Mouse (Mus musculus): ENCODE measurements around the gene Mvb12a. TPM values are rescaled to one million over a fixed set of nuclear protein-coding genes. Genes with fewer than 3 reads are reported as not detected.

Mvb12a gene
- polyA plus RNA-seq, 1 experiment = 72.6 TPM

DNA sequence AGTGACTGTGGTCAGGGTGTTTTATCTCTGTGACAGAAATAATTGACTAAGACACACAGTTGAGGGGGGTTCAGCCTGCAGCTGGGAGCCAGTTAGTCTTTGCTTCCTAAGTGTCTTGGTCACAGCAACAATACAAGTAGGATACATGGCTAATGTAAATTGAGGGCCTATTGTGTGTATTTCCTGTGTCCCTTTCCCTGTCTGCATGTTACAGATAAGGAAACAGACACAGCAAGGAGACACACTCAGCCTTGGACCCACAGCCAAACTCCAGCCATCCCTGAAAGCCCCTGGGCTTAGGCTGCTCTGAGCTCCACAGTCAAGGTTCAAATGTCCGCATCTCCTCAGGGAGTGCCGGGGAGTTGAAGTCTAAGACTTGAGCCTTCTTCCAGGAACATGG, 11.9 kb downstream of the Mvb12a start:
- Histone ChIP-seq H3K27me3 (ENCODE audit: control insufficient read depth, insufficient read depth, low read length, poor library complexity, severe bottlenecking) (no peaks in the 10 kb centered on the region), H3K9ac (ENCODE audit: low read depth, poor library complexity, severe bottlenecking) (no peak overlapping the region), H3K36me3 (ENCODE audit: control insufficient read depth, insufficient read depth, low read length, poor library complexity, severe bottlenecking) (no peaks in the 10 kb centered on the region), H3K4me3 (ENCODE audit: low read depth, low read length) (no peak overlapping the region), H3K4me1 (ENCODE audit: control insufficient read depth, insufficient read depth, low read length) (no peaks in the 10 kb centered on the region), H3K9me3 (replicated peaks; ENCODE audit: control insufficient read depth, insufficient read depth, low read length, poor library complexity, severe bottlenecking) (no peaks in the 10 kb centered on the region), H3K27ac (ENCODE audit: insufficient read depth, low read length) (no peak overlapping the region)
- TF ChIP-seq CTCF (IDR thresholded peaks at IDR 0.05; ENCODE audit: low read depth, low read length) (no peak), EP300 (IDR thresholded peaks at IDR 0.05; ENCODE audit: insufficient read depth, low read depth, low read length) (no peak), POLR2A (IDR thresholded peaks at IDR 0.05; ENCODE audit: insufficient read depth, low read length) (no peak)

DNA sequence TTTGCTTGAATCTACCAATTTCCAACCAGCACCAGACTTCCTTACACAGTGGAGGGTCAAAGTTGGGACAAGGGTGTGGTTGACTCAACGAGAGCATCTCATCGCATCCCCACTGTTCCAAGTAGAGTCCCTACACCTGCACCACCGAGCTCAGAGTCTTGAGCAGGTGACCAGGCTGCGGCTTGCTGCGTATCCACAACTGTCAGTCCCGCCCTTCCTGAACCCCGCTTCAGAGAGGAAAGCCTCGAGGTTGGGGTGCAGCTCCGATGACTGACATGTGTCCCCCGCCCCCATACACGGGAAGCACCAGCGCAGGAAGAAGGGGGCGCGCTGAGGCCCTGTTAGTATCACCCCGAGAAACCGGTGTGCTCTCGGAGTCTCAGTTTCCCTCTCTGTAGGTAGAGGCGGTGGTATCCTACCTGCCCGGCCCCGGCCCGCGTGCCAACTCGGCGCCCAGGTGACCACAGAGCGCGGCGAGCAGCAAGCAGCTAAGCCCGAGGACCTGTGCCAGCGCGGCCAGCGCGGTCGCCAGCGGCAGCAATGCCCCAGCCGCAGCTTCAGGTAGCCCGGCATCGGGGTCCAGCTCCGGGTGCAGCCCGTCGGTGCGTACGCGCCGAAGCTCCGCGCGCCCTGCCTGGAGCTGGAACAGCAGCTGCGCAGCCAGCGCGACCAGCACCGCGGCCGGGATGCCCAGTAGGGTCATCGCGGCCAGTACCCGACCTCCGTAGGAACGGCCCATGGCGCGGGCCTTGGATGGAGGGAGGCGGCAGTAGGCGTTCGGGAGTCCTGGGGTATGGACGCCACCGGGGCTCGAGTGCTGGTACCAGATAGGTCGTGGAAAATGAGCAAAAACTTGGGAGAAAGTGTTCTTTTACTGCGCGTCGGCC, 15.6 kb downstream of the Mvb12a start, which contains the start of gene Tmem221:
TSS of gene Tmem221 (minus strand) at position 801 of the 887 bp plus-strand sequence.
- Histone ChIP-seq H3K36me3 (ENCODE audit: control insufficient read depth, insufficient read depth, low read length, poor library complexity, severe bottlenecking) (no peaks in the 10 kb centered on the region), H3K27me3 (ENCODE audit: control insufficient read depth, insufficient read depth, low read length, poor library complexity, severe bottlenecking) (peaks cover 3% of the 10 kb centered on the region; the same call in 1 of the 2 replicates), H3K9me3 (replicated peaks; ENCODE audit: control insufficient read depth, insufficient read depth, low read length, poor library complexity, severe bottlenecking) (no peaks in the 10 kb centered on the region), H3K9ac (ENCODE audit: low read depth, poor library complexity, severe bottlenecking) (peak within 1 kb of the TSS; percentile 78), H3K27ac (ENCODE audit: insufficient read depth, low read length) (no peak within 1 kb of the TSS), H3K4me3 (ENCODE audit: low read depth, low read length) (peak within 1 kb of the TSS; percentile 77), H3K4me1 (ENCODE audit: control insufficient read depth, insufficient read depth, low read length) (no peaks in the 10 kb centered on the region)
- peak; percentile 17 for TF ChIP-seq CTCF (IDR thresholded peaks at IDR 0.05; ENCODE audit: low read depth, low read length)
- TF ChIP-seq EP300 (IDR thresholded peaks at IDR 0.05; ENCODE audit: insufficient read depth, low read depth, low read length) = no peak
- peak; percentile 53 for TF ChIP-seq POLR2A (IDR thresholded peaks at IDR 0.05; ENCODE audit: insufficient read depth, low read length)

DNA sequence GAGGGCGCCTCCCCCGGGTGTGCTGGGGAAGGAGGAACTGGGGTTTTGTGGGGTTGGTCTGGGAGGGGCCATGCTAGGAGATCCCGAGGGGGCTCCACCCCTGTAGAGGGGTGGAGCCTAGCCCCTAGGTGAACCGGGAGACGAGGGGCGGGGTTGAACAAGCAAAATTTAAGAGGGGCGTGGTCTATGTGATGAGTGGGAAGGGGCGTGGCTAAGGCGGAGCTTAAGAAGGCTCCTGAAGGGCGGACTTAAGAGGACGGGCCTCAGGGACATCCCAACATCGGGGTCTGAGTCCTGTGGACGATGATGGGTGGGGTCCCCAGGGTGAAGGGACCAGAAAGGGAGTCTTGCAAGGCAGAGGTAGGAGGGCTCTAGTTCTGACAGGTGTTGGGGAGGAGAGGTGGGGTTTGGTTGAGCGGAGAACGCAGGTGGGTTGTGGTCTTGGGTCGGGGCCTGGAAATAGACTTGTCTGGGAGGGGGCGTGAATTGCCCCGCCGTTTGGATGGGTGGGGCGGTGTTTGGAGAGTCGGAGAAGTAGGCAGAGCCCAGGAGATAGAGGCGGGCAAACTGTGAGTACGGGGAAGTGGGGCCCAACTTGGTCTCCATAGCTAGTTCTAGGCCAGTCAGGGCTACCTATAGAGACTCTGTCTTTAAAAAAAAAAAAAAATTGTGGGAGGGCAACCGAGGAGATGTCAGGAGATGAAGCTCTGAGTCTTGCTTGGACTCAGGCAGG, 16.4 kb downstream of the Mvb12a start:
- H3K4me3 ChIP-seq (ENCODE audit: low read depth, low read length) = peak overlapping the region; percentile 77
- no peaks in the 10 kb centered on the region for H3K36me3 ChIP-seq (ENCODE audit: control insufficient read depth, insufficient read depth, low read length, poor library complexity, severe bottlenecking)
- peak overlapping the region; percentile 78 for H3K9ac ChIP-seq (ENCODE audit: low read depth, poor library complexity, severe bottlenecking)
- H3K4me1 ChIP-seq (ENCODE audit: control insufficient read depth, insufficient read depth, low read length) = no peaks in the 10 kb centered on the region
- no peaks in the 10 kb centered on the region for H3K9me3 ChIP-seq (replicated peaks; ENCODE audit: control insufficient read depth, insufficient read depth, low read length, poor library complexity, severe bottlenecking)
- no peak overlapping the region for H3K27ac ChIP-seq (ENCODE audit: insufficient read depth, low read length)
- TF ChIP-seq CTCF (IDR thresholded peaks at IDR 0.05; ENCODE audit: low read depth, low read length) (no peak), EP300 (IDR thresholded peaks at IDR 0.05; ENCODE audit: insufficient read depth, low read depth, low read length) (no peak), POLR2A (IDR thresholded peaks at IDR 0.05; ENCODE audit: insufficient read depth, low read length) (no peak)
- H3K27me3 ChIP-seq (ENCODE audit: control insufficient read depth, insufficient read depth, low read length, poor library complexity, severe bottlenecking) = peaks cover 3% of the 10 kb centered on the region; the same call in 1 of the 2 replicates

DNA sequence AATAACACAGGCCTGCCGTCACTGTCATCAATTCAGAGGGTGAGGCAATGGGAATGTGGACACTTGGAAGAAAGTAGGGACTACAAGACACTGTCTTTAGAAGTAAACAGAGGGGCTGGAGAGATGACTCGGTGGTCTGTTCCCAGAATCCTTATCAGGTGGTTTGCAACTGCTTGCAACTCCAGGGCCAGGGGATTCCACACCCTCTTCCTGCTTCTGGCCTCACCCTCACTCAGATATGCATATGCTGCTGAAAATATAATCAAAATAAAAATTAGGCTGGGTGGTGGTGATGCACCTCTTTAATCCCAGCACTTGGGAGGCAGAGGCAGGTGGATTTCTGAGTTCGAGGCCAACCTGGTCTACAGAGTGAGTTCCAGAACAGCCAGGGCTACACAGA, 17.3 kb downstream of the Mvb12a start:
- TF ChIP-seq CTCF (IDR thresholded peaks at IDR 0.05; ENCODE audit: low read depth, low read length) (no peak), POLR2A (IDR thresholded peaks at IDR 0.05; ENCODE audit: insufficient read depth, low read length) (no peak), EP300 (IDR thresholded peaks at IDR 0.05; ENCODE audit: insufficient read depth, low read depth, low read length) (no peak)
- peaks cover 3% of the 10 kb centered on the region; the same call in 1 of the 2 replicates for H3K27me3 ChIP-seq (ENCODE audit: control insufficient read depth, insufficient read depth, low read length, poor library complexity, severe bottlenecking)
- H3K4me1 ChIP-seq (ENCODE audit: control insufficient read depth, insufficient read depth, low read length) = no peaks in the 10 kb centered on the region
- H3K27ac ChIP-seq (ENCODE audit: insufficient read depth, low read length) = no peak overlapping the region
- no peaks in the 10 kb centered on the region for H3K9me3 ChIP-seq (replicated peaks; ENCODE audit: control insufficient read depth, insufficient read depth, low read length, poor library complexity, severe bottlenecking)
- H3K36me3 ChIP-seq (ENCODE audit: control insufficient read depth, insufficient read depth, low read length, poor library complexity, severe bottlenecking) = no peaks in the 10 kb centered on the region
- H3K4me3 ChIP-seq (ENCODE audit: low read depth, low read length) = no peak overlapping the region
- H3K9ac ChIP-seq (ENCODE audit: low read depth, poor library complexity, severe bottlenecking) = no peak overlapping the region

DNA sequence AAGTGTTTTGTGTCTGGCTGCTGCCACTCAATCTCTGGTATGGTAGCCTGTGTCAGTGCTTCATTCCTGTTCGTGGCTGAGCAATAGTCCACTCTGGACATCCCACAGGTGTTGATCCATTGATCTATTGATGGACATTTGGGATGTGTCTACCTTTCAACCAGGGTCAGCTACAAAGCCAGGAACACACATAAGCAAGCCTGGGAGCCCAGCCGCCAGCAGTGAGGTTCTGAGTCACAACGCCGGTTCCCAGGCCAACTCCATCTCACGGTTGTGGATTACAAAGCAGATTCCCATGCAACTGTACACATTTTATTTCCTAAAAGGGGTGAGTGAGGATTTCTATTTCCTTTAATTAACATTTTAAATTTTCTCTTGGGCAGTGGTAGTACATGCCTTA, 18.0 kb downstream of the Mvb12a start:
- peaks cover 3% of the 10 kb centered on the region; the same call in 1 of the 2 replicates for H3K27me3 ChIP-seq (ENCODE audit: control insufficient read depth, insufficient read depth, low read length, poor library complexity, severe bottlenecking)
- no peaks in the 10 kb centered on the region for H3K9me3 ChIP-seq (replicated peaks; ENCODE audit: control insufficient read depth, insufficient read depth, low read length, poor library complexity, severe bottlenecking)
- TF ChIP-seq CTCF (IDR thresholded peaks at IDR 0.05; ENCODE audit: low read depth, low read length) (no peak), EP300 (IDR thresholded peaks at IDR 0.05; ENCODE audit: insufficient read depth, low read depth, low read length) (no peak), POLR2A (IDR thresholded peaks at IDR 0.05; ENCODE audit: insufficient read depth, low read length) (no peak)
- H3K4me1 ChIP-seq (ENCODE audit: control insufficient read depth, insufficient read depth, low read length) = no peaks in the 10 kb centered on the region
- no peak overlapping the region for H3K4me3 ChIP-seq (ENCODE audit: low read depth, low read length)
- H3K36me3 ChIP-seq (ENCODE audit: control insufficient read depth, insufficient read depth, low read length, poor library complexity, severe bottlenecking) = no peaks in the 10 kb centered on the region
- H3K27ac ChIP-seq (ENCODE audit: insufficient read depth, low read length) = no peak overlapping the region
- no peak overlapping the region for H3K9ac ChIP-seq (ENCODE audit: low read depth, poor library complexity, severe bottlenecking)

All from ES-Bruce4 (cell line).